Mouse (Mus musculus) left cerebral cortex, adult 2 months (tissue): Measurements from ENCODE around the gene Tent5c. TPM values are rescaled to one million over a fixed set of nuclear protein-coding genes. Genes with fewer than 3 reads are reported as not detected.
A peak's percentile ranks its signal among the peaks of the same experiment; 100 is the strongest.

Source experiments
- DNase-seq, 2 experiments: peaks; one replicate each; pipeline ENCODE4 v3.0.0; 2021 to 2022; ENCODE audit warnings: low spot score in 2 of 2, mixed read lengths in 1 of 2; ENCODE audit errors: extremely low spot score in 1 of 2
- H3K27ac ChIP-seq: fragments of 200-600 bp; 2 replicates; pipeline ENCODE4 v1.8.1; 2022
- H3K4me3 ChIP-seq: fragments of 200-600 bp; 2 replicates; pipeline ENCODE4 v1.8.1; 2022
- CTCF ChIP-seq: fragments of 200-600 bp; IDR thresholded peaks from 2 replicates; pipeline ENCODE4 v1.8.1; 2022; ENCODE audit warnings: antibody characterized with exemption, mild to moderate bottlenecking, moderate library complexity
- intact Hi-C: fragments of 180-260 bp; cut with DNase I; formaldehyde crosslinking; loops from one replicate; pipeline ENCODE4 v1.15.1; 2025
- total RNA-seq, 2 experiments: library from RNA; stranded (reverse); gene quantifications; 2 replicates each; pipeline ENCODE4 v1.2.3; 2021

Gene Tent5c
- total RNA-seq, 2 experiments from 2014 or later, result 2.2 to 2.4 TPM

- no peak for DNase-seq
- H3K4me3 ChIP-seq, result no peak overlapping the region
- intact Hi-C loops, result no loop called here
- no peak for TF ChIP-seq CTCF
- H3K27ac ChIP-seq, result no peak overlapping the region
These were observed 18.1 kb upstream of the Tent5c start for GRCm38 (mm10) chr3:100507174-100507573.

- intact Hi-C loops, result no loop called here
- no peak overlapping the region for H3K27ac ChIP-seq
- no peak for DNase-seq
- H3K4me3 ChIP-seq, result no peak overlapping the region
- no peak for TF ChIP-seq CTCF
These were observed 17.6 kb upstream of the Tent5c start for GRCm38 (mm10) chr3:100506715-100507114.

- TF ChIP-seq CTCF, result no peak
- H3K27ac ChIP-seq, result no peak overlapping the region
- DNase-seq, result no peak
- H3K4me3 ChIP-seq, result no peak overlapping the region
- intact Hi-C loops, result no loop called here
These were observed 14.8 kb upstream of the Tent5c start for GRCm38 (mm10) chr3:100503882-100504281.

- no peak overlapping the region for H3K27ac ChIP-seq
- DNase-seq, result no peak
- intact Hi-C loops, result no loop called here
- no peak overlapping the region for H3K4me3 ChIP-seq
- TF ChIP-seq CTCF, result no peak
These were observed 13.4 kb upstream of the Tent5c start for GRCm38 (mm10) chr3:100502516-100502915.

- Histone ChIP-seq H3K27ac (no peak overlapping the region), H3K4me3 (no peak overlapping the region)
- intact Hi-C loops, result no loop called here
- no peak for TF ChIP-seq CTCF
- no peak for DNase-seq
These were observed 12.8 kb upstream of the Tent5c start for GRCm38 (mm10) chr3:100501899-100502298.

- intact Hi-C loops, result no loop called here
- no peak overlapping the region for H3K4me3 ChIP-seq
- no peak for TF ChIP-seq CTCF
These were observed 7.0 kb upstream of the Tent5c start for GRCm38 (mm10) chr3:100496081-100496480.

DNA sequence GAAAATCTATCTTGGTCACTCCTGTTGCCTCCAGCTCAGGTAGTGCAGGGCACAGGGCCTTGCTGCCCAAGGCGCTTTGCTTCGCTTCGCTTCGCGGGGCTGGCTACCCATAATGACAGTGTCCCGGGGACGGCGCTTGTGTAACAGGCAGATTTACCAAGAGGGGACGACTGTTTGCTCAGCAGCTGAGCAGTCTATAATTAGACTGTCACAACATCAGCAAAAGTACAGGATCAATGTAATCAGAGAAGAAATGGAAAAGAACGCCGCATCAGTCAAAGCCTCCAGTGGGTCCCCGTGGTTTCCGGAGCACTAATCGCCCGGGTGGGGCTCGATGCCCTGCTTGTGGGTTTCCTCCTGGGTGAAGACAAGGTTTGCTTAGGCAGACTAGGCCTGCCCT, 6.3 kb upstream of the Tent5c start:
- intact Hi-C loops, result no loop called here
- no peak for DNase-seq
- Histone ChIP-seq H3K27ac (no peak overlapping the region), H3K4me3 (no peak overlapping the region)
- no peak for TF ChIP-seq CTCF

More at GRCm38 (mm10) chr3:100496081-100496480, 7.0 kb upstream of the Tent5c start:
- no peak overlapping the region for H3K27ac ChIP-seq
- DNase-seq, result no peak

DNA sequence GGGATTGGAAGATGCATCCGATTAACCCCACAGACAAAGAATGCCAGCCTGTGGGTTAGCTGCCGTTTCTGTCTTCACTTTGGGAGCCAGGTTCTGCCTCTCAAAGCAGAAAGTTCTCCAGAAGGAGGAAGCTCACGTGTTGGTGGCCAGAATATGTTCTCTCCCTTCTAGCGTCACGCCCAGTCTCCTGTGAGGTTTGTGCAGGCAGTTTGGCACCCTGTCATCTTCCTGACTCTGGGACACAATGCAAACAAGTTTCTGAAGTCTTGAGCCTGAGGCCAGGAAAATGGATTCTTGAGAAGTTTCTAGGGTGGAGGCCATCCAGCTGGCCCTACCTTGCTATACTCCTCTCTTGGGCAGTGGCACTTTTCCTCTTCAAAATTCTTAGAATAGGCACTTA, 5.8 kb upstream of the Tent5c start:
- intact Hi-C loops, result no loop called here
- no peak overlapping the region for H3K4me3 ChIP-seq
- no peak for TF ChIP-seq CTCF
- H3K27ac ChIP-seq, result no peak overlapping the region
- no peak for DNase-seq

DNA sequence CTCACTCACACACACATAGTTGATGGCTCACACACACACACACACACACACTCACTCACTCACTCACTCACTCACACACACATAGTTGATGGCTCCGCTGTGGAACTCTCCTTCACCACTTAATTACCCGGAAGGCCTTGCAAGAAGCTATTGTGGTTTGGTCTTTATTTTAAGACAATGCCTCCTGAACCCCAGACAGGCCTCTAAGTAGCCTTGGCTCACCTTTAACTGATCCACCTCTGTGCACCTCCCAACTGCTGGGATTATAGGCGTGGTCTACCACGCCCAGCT, 831 bp upstream of the Tent5c start:
- no peak for TF ChIP-seq CTCF
- intact Hi-C loops, result no loop called here
- Histone ChIP-seq H3K27ac (no peak overlapping the region), H3K4me3 (no peak overlapping the region)
- DNase-seq, result no peak

GRCm38 (mm10) chr3:100488251-100489132, 632 bp downstream of the Tent5c start:
- TF ChIP-seq CTCF, result no peak
- H3K27ac ChIP-seq, result no peak overlapping the region
- peak overlapping the region; percentile 50 for H3K4me3 ChIP-seq
- DNase-seq, result peak; percentile 30 to 42
- intact Hi-C loops, result loop anchor here (5.0 kb wide), 2 partner anchors 131 to 194 kb away; no protein-coding TSS in a partner anchor

GRCm38 (mm10) chr3:100487046-100487445, 2.1 kb downstream of the Tent5c start:
- DNase-seq, result no peak
- Histone ChIP-seq H3K27ac (no peak overlapping the region), H3K4me3 (no peak overlapping the region)
- intact Hi-C loops, result loop anchor here (5.0 kb wide), 2 partner anchors 130 to 195 kb away; no protein-coding TSS in a partner anchor
- TF ChIP-seq CTCF, result no peak

- intact Hi-C loops, result loop anchor here (5.0 kb wide), 2 partner anchors 128 to 197 kb away; no protein-coding TSS in a partner anchor
- no peak overlapping the region for H3K4me3 ChIP-seq
- DNase-seq, result no peak
- no peak overlapping the region for H3K27ac ChIP-seq
- TF ChIP-seq CTCF, result no peak
These were observed 3.6 kb downstream of the Tent5c start for GRCm38 (mm10) chr3:100485390-100486132.
